Mouse (Mus musculus) small intestine, adult 2 months (tissue): ENCODE data around the gene Gmeb2.

Experiments used
- CTCF ChIP-seq: fragments of 200-500 bp; IDR thresholded peaks from 2 replicates; pipeline ENCODE4 v1.5.1; 2012; ENCODE audit warnings: low read depth, mild to moderate bottlenecking, control low read depth, inconsistent platforms, low read length, moderate library complexity, mixed read lengths; ENCODE audit not compliant: insufficient replicate concordance, insufficient read length; ENCODE audit errors: extremely low read depth
- POLR2A ChIP-seq: fragments of 200-500 bp; IDR thresholded peaks from 2 replicates; pipeline ENCODE4 v1.6.1; 2012; ENCODE audit warnings: low read depth, mild to moderate bottlenecking, control low read depth, inconsistent platforms, low read length, moderate library complexity

- no peak for TF ChIP-seq CTCF
- TF ChIP-seq POLR2A, result no peak
Observed at GRCm38 (mm10) chr2:181313006-181313343, 25.1 kb upstream of the Gmeb2 start.
